Mouse (Mus musculus) CH12.LX (cell line): ENCODE results near the gene Plac9a. TPM values are rescaled to one million over a fixed set of nuclear protein-coding genes. Genes with fewer than 3 reads are reported as not detected.

Experiments
- DNase-seq: peaks from one replicate; pipeline ENCODE4 v3.0.0-alpha.2; 2013; ENCODE audit errors: extremely low read depth
- H3K27ac ChIP-seq: 2 replicates; pipeline ENCODE4 v1.5.1; 2012; ENCODE audit warnings: low read depth, mild to moderate bottlenecking, control low read depth, moderate library complexity; ENCODE audit not compliant: insufficient read depth
- H3K27me3 ChIP-seq: replicated peaks from 2 replicates; pipeline ENCODE3; 2012; ENCODE audit warnings: inconsistent platforms
- H3K36me3 ChIP-seq, 2 experiments: replicated peaks in 1 of 2; 2 replicates each; pipeline versions ENCODE3 to v1.6.1; 2012; ENCODE audit warnings: inconsistent platforms in 1 of 2, low read length in 1 of 2, mild to moderate bottlenecking in 1 of 2, mixed read lengths in 1 of 2, moderate library complexity in 1 of 2; ENCODE audit not compliant: control insufficient read depth in 1 of 2, insufficient read depth in 1 of 2
- H3K4me1 ChIP-seq, 2 experiments: 2 replicates each; pipeline ENCODE4 v1.6.1; 2012; ENCODE audit warnings: inconsistent platforms in 1 of 2, moderate library complexity in 1 of 2; ENCODE audit not compliant: insufficient read depth in 2 of 2, control insufficient read depth in 1 of 2
- H3K4me2 ChIP-seq: 2 replicates; pipeline ENCODE4 v1.6.1; 2012; ENCODE audit warnings: low read depth, mild to moderate bottlenecking, control low read depth; ENCODE audit not compliant: poor library complexity, insufficient read depth, severe bottlenecking
- H3K4me3 ChIP-seq, 3 experiments: fragments of 150-350 bp in 1 of 3; sonication (generic) in 1 of 3; replicated peaks in 1 of 3; 2 replicates each; pipeline versions ENCODE3 to v1.5.1; 2011 to 2012; ENCODE audit warnings: low read depth in 2 of 3, low read length in 2 of 3, mild to moderate bottlenecking in 2 of 3, moderate library complexity in 2 of 3, control low read depth in 1 of 3, improper control_type of control experiment in 1 of 3, inconsistent platforms in 1 of 3, mixed read lengths in 1 of 3; ENCODE audit not compliant: poor library complexity in 1 of 3
- H3K79me2 ChIP-seq: replicated peaks from 2 replicates; pipeline ENCODE4 v1.6.1; 2012; ENCODE audit warnings: mild to moderate bottlenecking, moderate library complexity; ENCODE audit not compliant: control insufficient read depth, poor library complexity, insufficient read depth, severe bottlenecking; ENCODE audit errors: extremely low read depth
- H3K9ac ChIP-seq: 2 replicates; pipeline ENCODE4 v1.6.1; 2012; ENCODE audit warnings: low read depth, mild to moderate bottlenecking, control low read depth, moderate library complexity; ENCODE audit not compliant: insufficient read depth
- H3K9me3 ChIP-seq: replicated peaks from 2 replicates; pipeline ENCODE3; 2012; ENCODE audit warnings: low read length, inconsistent platforms, mixed read lengths
- CHD1 ChIP-seq: IDR thresholded peaks from 2 replicates; pipeline ENCODE4 v1.6.1; 2012; ENCODE audit warnings: low read depth, low read length, improper control_type of control experiment, inconsistent platforms
- E2F4 ChIP-seq: IDR thresholded peaks from 2 replicates; pipeline ENCODE4 v1.6.1; 2011; ENCODE audit warnings: low read depth, low read length, improper control_type of control experiment; ENCODE audit not compliant: insufficient replicate concordance
- ELF1 ChIP-seq: IDR thresholded peaks from 2 replicates; pipeline ENCODE4 v1.6.1; 2014; ENCODE audit warnings: low read depth, mild to moderate bottlenecking, inconsistent platforms, low read length, improper control_type of control experiment
- EP300 ChIP-seq: IDR thresholded peaks from 2 replicates; pipeline ENCODE4 v1.6.1; 2011; ENCODE audit warnings: low read length, improper control_type of control experiment
- HCFC1 ChIP-seq: IDR thresholded peaks from 2 replicates; pipeline ENCODE4 v1.6.1; 2012; ENCODE audit warnings: low read depth, mild to moderate bottlenecking, inconsistent platforms, low read length, improper control_type of control experiment
- IRF4 ChIP-seq: IDR thresholded peaks from 2 replicates; pipeline ENCODE4 v1.6.1; 2014; ENCODE audit warnings: low read depth, mild to moderate bottlenecking, inconsistent platforms, low read length, improper control_type of control experiment
- JUN ChIP-seq: IDR thresholded peaks from 2 replicates; pipeline ENCODE4 v1.6.1; 2011; ENCODE audit warnings: low read depth, mild to moderate bottlenecking, low read length, improper control_type of control experiment, moderate library complexity; ENCODE audit not compliant: insufficient read depth
- KAT2A ChIP-seq: IDR thresholded peaks from 2 replicates; pipeline ENCODE4 v1.6.1; 2012; ENCODE audit warnings: low read length, improper control_type of control experiment, inconsistent platforms; ENCODE audit not compliant: insufficient replicate concordance
- MAFK ChIP-seq: IDR thresholded peaks from 2 replicates; pipeline ENCODE4 v1.6.1; 2011; ENCODE audit warnings: low read length, improper control_type of control experiment; ENCODE audit not compliant: insufficient replicate concordance
- MAX ChIP-seq: IDR thresholded peaks from 2 replicates; pipeline ENCODE4 v1.6.1; 2011; ENCODE audit warnings: low read length, improper control_type of control experiment
- MAZ ChIP-seq: IDR thresholded peaks from 2 replicates; pipeline ENCODE4 v1.6.1; 2012; ENCODE audit warnings: low read depth, mild to moderate bottlenecking, inconsistent platforms, low read length, improper control_type of control experiment, moderate library complexity
- MEF2A ChIP-seq: IDR thresholded peaks from 2 replicates; pipeline ENCODE4 v1.6.1; 2014; ENCODE audit warnings: low read depth, mild to moderate bottlenecking, inconsistent platforms, low read length, improper control_type of control experiment, borderline replicate concordance
- MXI1 ChIP-seq: IDR thresholded peaks from 2 replicates; pipeline ENCODE4 v1.6.1; 2011; ENCODE audit warnings: mild to moderate bottlenecking, low read depth, low read length, improper control_type of control experiment
- NELFE ChIP-seq: IDR thresholded peaks from 2 replicates; pipeline ENCODE4 v1.6.1; 2011; ENCODE audit warnings: low read depth, low read length, improper control_type of control experiment
- NRF1 ChIP-seq: IDR thresholded peaks from 2 replicates; pipeline ENCODE4 v1.6.1; 2014; ENCODE audit warnings: low read depth, mild to moderate bottlenecking, inconsistent platforms, low read length, improper control_type of control experiment, moderate library complexity
- POLR2A ChIP-seq: IDR thresholded peaks from 2 replicates; pipeline ENCODE4 v1.6.1; 2011; ENCODE audit warnings: low read depth, mild to moderate bottlenecking, improper control_type of control experiment, low read length
- RCOR1 ChIP-seq: conservative IDR thresholded peaks from 2 replicates; pipeline ENCODE4 v1.6.1; 2012; ENCODE audit warnings: low read depth, mild to moderate bottlenecking, inconsistent platforms, low read length, improper control_type of control experiment
- TBP ChIP-seq: conservative IDR thresholded peaks from 2 replicates; pipeline ENCODE4 v1.6.1; 2011; ENCODE audit warnings: low read depth, low read length, improper control_type of control experiment
- USF1 ChIP-seq: IDR thresholded peaks from 2 replicates; pipeline ENCODE4 v1.6.1; 2014; ENCODE audit warnings: low read depth, mild to moderate bottlenecking, inconsistent platforms, low read length, improper control_type of control experiment
- ZC3H11A ChIP-seq: IDR thresholded peaks from 2 replicates; pipeline ENCODE4 v1.6.1; 2012; ENCODE audit warnings: low read depth, mild to moderate bottlenecking, inconsistent platforms, low read length, improper control_type of control experiment
- ZKSCAN1 ChIP-seq: IDR thresholded peaks from 2 replicates; pipeline ENCODE4 v1.6.1; 2012; ENCODE audit warnings: low read depth, inconsistent platforms, low read length, improper control_type of control experiment, borderline replicate concordance
- ZMIZ1 ChIP-seq: IDR thresholded peaks from 2 replicates; pipeline ENCODE4 v1.6.1; 2012; ENCODE audit warnings: low read depth, mild to moderate bottlenecking, inconsistent platforms, low read length, improper control_type of control experiment
- ZNF384 ChIP-seq: IDR thresholded peaks from 2 replicates; pipeline ENCODE4 v1.6.1; 2012; ENCODE audit warnings: low read depth, low read length, improper control_type of control experiment, inconsistent platforms
- dilution Hi-C: fragments of 300-500 bp; cut with MboI; formaldehyde crosslinking; loops from 2 replicates; pipeline ENCODE4 v1.14.3; 2020; ENCODE audit warnings: low sequenced_read_pairs; ENCODE audit not compliant: extremely low pct_unique_long_range_greater_than_20kb, extremely low pct_ligation_motif_present
- in situ Hi-C: fragments of 300-500 bp; cut with MboI; formaldehyde crosslinking; loops from 3 replicates; pipeline ENCODE4 v1.14.3; 2019; ENCODE audit warnings: low sequenced_read_pairs, low pct_ligation_motif_present, low pct_unique_long_range_greater_than_20kb, mixed read lengths
- polyA plus RNA-seq: library from polyadenylated mRNA; unstranded; fragments of >175 nt; gene quantifications from 2 replicates; pipeline ENCODE4 v1.2.1, GENCODE M21; 2012; ENCODE audit warnings: low read depth; ENCODE audit not compliant: insufficient read length
- total RNA-seq, 2 experiments: library from RNA; depleted of rRNA; stranded (reverse); fragments of 300-350 nt in 1 of 2; fragments of >200 nt in 1 of 2; gene quantifications; 2 replicates each; pipeline ENCODE4 v1.2.3; 2012 to 2014

Gene Plac9a
- total and polyA plus RNA-seq, 3 experiments = not detected

DNA sequence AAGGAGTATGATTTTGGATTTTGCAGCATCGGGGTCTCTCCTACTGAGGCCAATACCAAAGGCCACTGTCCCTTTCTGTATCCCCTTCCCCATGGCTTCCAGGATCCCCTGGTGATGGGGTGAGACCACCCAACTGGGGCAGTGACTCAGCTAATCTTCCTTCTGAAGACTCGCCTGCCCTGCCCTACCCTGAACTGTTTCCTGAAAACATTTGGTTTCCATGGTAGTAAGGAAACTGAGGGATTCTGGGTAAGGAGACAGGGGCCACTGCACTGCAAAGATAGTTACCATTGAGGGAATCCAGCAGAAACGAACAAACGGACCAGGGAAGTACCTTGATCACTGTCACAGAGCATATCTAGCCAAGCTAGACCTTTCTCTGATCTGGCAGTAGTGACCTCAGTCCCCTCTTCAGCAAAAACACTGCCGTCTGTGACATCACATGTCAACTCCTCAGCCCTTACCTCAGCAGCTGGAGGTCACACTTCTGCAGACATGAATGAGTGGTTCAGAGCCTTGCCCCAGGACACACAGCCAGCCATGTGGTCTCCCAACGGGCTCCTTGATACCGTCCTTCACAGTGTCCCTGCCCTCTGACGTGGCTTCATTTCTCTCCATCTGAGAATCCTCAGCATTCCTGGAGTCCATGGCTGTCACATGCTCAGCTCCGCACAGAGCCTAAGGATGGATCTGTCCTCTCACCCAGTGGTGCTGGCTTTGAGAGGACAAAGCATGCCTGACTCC lies 33.6 kb downstream of the Plac9a start:
- no peak overlapping the region for H3K27ac ChIP-seq
- H3K4me1 ChIP-seq = peaks cover 0 to 49% of the 10 kb centered on the region in 2 experiments; a peak in 3 of 4 replicates
- no peaks in the 10 kb centered on the region; the same call in 1 of the 2 replicates for H3K79me2 ChIP-seq
- dilution Hi-C loops (no loop called here), in situ Hi-C loops (no loop called here)
- H3K36me3 ChIP-seq = peaks cover 3 to 33% of the 10 kb centered on the region in 2 experiments
- H3K9me3 ChIP-seq = no peaks in the 10 kb centered on the region
- no peak overlapping the region for H3K9ac ChIP-seq
- no peak overlapping the region for H3K4me2 ChIP-seq
- no peak for TF ChIP-seq POLR2A
- no peak overlapping the region for H3K4me3 ChIP-seq
- DNase-seq = no peak
- no peaks in the 10 kb centered on the region for H3K27me3 ChIP-seq

GRCm38 (mm10) chr14:25868706-25869105 lies 34.2 kb downstream of the Plac9a start:
- dilution Hi-C loops = no loop called here
- in situ Hi-C loops = no loop called here

GRCm38 (mm10) chr14:25867834-25868233 lies 35.1 kb downstream of the Plac9a start:
- no peak for DNase-seq
- no peak for TF ChIP-seq KAT2A
- no peak for TF ChIP-seq ELF1
- TF ChIP-seq ZKSCAN1 = no peak
- TF ChIP-seq NELFE = no peak
- TF ChIP-seq EP300 = no peak
- TF ChIP-seq MEF2A = no peak
- TF ChIP-seq USF1 = no peak
- TF ChIP-seq NRF1 = no peak
- no peak for TF ChIP-seq JUN
- no peak for TF ChIP-seq MXI1
- TF ChIP-seq MAZ = no peak
- no peak for TF ChIP-seq TBP
- TF ChIP-seq ZMIZ1 = no peak
- TF ChIP-seq ZNF384 = no peak
- no peak for TF ChIP-seq MAFK
- no peak for TF ChIP-seq IRF4
- Histone ChIP-seq H3K27ac (no peak overlapping the region), H3K36me3 (peaks cover 0 to 21% of the 10 kb centered on the region in 2 experiments), H3K27me3 (no peaks in the 10 kb centered on the region), H3K4me1 (peaks cover 0 to 50% of the 10 kb centered on the region in 2 experiments; a peak in 3 of 4 replicates), H3K9me3 (no peaks in the 10 kb centered on the region), H3K4me2 (no peak overlapping the region), H3K4me3 (no peak overlapping the region), H3K79me2 (no peaks in the 10 kb centered on the region; the same call in 1 of the 2 replicates), H3K9ac (no peak overlapping the region)
- dilution Hi-C loops (no loop called here), in situ Hi-C loops (no loop called here)

More at GRCm38 (mm10) chr14:25868706-25869105, 34.2 kb downstream of the Plac9a start:
- Histone ChIP-seq H3K4me3 (no peak overlapping the region), H3K9me3 (no peaks in the 10 kb centered on the region), H3K4me1 (peaks cover 0 to 50% of the 10 kb centered on the region in 2 experiments; a peak in 3 of 4 replicates), H3K27ac (no peak overlapping the region), H3K36me3 (peaks cover 0 to 27% of the 10 kb centered on the region in 2 experiments), H3K9ac (no peak overlapping the region), H3K79me2 (no peaks in the 10 kb centered on the region; the same call in 1 of the 2 replicates), H3K27me3 (no peaks in the 10 kb centered on the region), H3K4me2 (no peak overlapping the region)
- TF ChIP-seq USF1 (no peak), ZC3H11A (no peak), CHD1 (no peak), MAFK (no peak), HCFC1 (no peak), E2F4 (no peak), ELF1 (no peak), RCOR1 (no peak), MAX (no peak)
- no peak for DNase-seq
